Mouse (Mus musculus) T-helper 2 cell (primary cell): ENCODE results near the gene Klhdc4.

Experiments
- in situ Hi-C: fragments of 300-600 bp; cut with MboI, MseI; formaldehyde crosslinking; loops from one replicate; pipeline ENCODE4 v1.15.1; 2025; ENCODE audit warnings: high pct_unique_total_duplicates

Klhdc4 gene

DNA sequence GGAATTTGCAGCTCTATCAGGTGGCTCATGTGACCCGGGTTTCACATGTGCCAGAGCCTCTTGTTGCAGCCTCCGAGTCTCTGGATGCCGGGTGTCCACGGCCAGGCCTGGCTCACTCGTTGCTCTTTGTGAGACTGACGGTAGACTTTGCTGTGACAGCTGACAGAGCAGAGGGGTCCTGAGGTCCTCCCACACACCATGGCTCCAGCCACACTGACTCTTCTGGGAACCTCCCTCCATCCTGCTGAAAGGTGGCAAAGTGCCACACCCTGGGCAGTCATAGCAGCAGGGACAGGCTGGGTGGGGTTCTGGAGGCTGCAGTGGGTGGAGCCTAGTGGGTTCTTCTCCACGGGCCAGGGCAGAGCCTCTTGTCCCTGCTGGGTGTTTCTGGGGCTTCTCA lies 68.9 kb downstream of the Klhdc4 start:
- in situ Hi-C loops = loop anchor here (10.0 kb wide), 2 partner anchors 496 to 1126 kb away; no protein-coding TSS in a partner anchor

DNA sequence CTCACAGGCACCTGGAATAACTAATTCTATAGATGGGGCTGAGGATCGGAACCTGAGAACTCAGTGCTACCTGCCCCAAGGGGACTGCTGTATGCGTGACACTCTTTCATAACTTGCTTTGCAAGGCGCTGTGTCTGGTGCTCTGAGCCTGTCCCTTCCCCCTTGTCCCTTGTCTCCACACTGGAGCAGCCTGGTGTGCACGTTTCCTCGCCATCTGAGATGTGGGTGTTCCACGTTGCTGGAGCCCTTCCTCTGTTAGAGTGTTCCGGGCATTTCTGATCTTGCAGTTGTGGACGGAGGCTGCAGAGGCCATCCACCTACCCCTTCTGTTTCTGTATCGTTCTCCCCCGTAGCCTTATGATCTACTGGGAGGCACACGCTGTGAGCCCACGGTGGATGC lies 70.9 kb downstream of the Klhdc4 start:
- in situ Hi-C loops = loop anchor here (10.0 kb wide), 1 partner anchor 166 kb away; no protein-coding TSS in a partner anchor

DNA sequence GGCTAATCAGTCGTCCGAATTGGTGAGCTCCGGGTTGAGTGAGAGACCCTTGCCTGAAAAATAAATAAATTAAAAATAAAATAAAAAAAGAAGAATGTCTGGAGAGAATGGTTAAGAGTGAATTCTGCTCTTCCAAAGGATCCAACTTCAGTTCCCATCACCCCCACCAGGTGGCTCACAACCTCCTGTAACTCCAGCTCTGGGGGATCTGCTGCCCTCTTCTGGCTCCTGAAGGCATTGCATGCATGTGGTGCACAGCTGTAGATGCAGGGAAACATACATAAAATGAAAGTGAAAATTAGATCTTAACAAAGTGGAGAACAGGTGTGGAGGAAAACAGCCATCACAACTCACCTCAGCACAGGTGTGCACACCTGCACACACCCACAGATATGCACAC lies 78.0 kb downstream of the Klhdc4 start:
- in situ Hi-C loops = loop anchor here (10.0 kb wide), 1 partner anchor 173 kb away; no protein-coding TSS in a partner anchor

DNA sequence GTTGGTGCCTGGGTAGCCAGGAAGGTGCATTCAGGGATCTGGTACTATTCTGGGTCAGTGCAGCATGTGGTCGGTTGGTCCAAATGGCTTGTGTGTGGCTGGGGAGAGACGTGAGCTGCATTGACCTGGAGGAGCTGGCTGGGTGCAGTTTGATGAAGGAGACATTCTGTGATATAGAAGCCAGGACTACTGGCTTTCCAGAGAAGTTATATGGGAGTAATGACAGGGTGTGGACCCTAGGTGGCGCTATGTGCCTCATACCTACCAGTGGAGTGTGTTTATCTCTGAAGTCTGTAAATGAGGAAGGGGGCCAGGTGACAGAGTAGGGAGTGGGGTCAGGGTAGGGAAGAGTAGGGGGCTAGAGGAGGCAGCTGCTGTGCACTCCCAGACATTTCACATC lies 78.9 kb downstream of the Klhdc4 start:
- in situ Hi-C loops = loop anchor here (10.0 kb wide), 1 partner anchor 174 kb away; no protein-coding TSS in a partner anchor

DNA sequence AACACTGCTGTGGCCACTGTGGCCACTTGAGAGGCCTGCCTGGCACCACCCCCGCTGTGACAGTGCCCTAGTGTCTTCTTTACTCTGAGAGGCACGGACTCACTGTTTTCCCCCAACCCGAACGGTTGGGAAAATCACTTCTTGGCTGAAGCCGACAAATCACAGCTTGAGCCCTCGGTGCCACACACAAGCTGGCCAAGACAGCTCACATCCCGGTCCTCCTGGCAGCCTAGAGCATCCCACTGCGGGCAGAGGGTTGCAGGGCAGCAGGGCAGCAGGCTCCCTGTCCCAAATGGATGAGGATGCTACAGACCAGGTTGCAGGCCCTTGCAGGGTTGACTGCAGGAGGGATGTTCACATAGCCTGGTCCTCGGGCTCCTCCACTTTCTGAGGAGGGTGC lies 79.9 kb downstream of the Klhdc4 start:
- in situ Hi-C loops = no loop called here
